Mouse (Mus musculus) midbrain, embryonic 14.5 days (tissue): Measurements from ENCODE around the gene Gm12216. TPM values are rescaled to one million over a fixed set of nuclear protein-coding genes. Genes with fewer than 3 reads are reported as not detected.
A peak's percentile ranks its signal among the peaks of the same experiment; 100 is the strongest.
"Not testable (repeated sequence)": the region's sequence is repeated elsewhere in the genome, so short reads cannot be mapped to it uniquely, and the experiment has no call there.

Experiments
- ATAC-seq: fragments of 200-750 bp; cut with Nextera tagmentation; 2 replicates; pipeline ENCODE4 v1.8.0; 2017; ENCODE audit warnings: moderate number of reproducible peaks, moderate library complexity; ENCODE audit not compliant: low FRiP score, low TSS enrichment
- DNase-seq: peaks from one replicate; pipeline ENCODE4 v3.0.0-alpha.2; 2015
- H3K27ac ChIP-seq: fragments of 300-500 bp; sonication (generic); replicated peaks from 2 replicates; pipeline ENCODE4 v1.5.1; 2014; ENCODE audit warnings: mild to moderate bottlenecking, low read depth, low read length, moderate library complexity
- H3K27me3 ChIP-seq: fragments of 300-500 bp; sonication (generic); 2 replicates; pipeline ENCODE4 v1.6.1; 2014; ENCODE audit warnings: low read length, control low read depth, mixed read lengths; ENCODE audit not compliant: control insufficient read depth, insufficient read depth
- H3K36me3 ChIP-seq: fragments of 300-500 bp; sonication (generic); 2 replicates; pipeline ENCODE4 v1.6.1; 2014; ENCODE audit warnings: low read length, control low read depth; ENCODE audit not compliant: control insufficient read depth, insufficient read depth
- H3K4me1 ChIP-seq: fragments of 300-500 bp; sonication (generic); 2 replicates; pipeline ENCODE4 v1.6.1; 2014; ENCODE audit warnings: mild to moderate bottlenecking, antibody characterized with exemption, low read length, control low read depth; ENCODE audit not compliant: control insufficient read depth, insufficient read depth
- H3K4me2 ChIP-seq: fragments of 300-500 bp; sonication (generic); 2 replicates; pipeline ENCODE4 v1.6.1; 2014; ENCODE audit warnings: mild to moderate bottlenecking, low read length, moderate library complexity
- H3K4me3 ChIP-seq: fragments of 300-500 bp; sonication (generic); replicated peaks from 2 replicates; pipeline ENCODE4 v1.5.1; 2014; ENCODE audit warnings: low read depth, low read length
- H3K9ac ChIP-seq: fragments of 300-500 bp; sonication (generic); replicated peaks from 2 replicates; pipeline ENCODE4 v1.6.1; 2014; ENCODE audit warnings: mild to moderate bottlenecking, low read length, moderate library complexity
- H3K9me3 ChIP-seq: fragments of 300-500 bp; sonication (generic); 2 replicates; pipeline ENCODE4 v1.6.1; 2016; ENCODE audit warnings: low read length, control low read depth, mixed read lengths; ENCODE audit not compliant: control insufficient read depth
- WGBS: fragments of 180-500 bp; shearing (Covaris S2); extraction: QIAGEN DNeasy Blood & Tissue Kit; methylation state at CpG from one replicate; pipeline ENCODE4 v1.1.7; 2014; 5-methylcytosine and 5-hydroxymethylcytosine counted together
- polyA plus RNA-seq: library from polyadenylated mRNA; unstranded; fragments of >200 nt; fragmentation: Nextera tagmentation; extraction: Ambion mirVana; gene quantifications from 2 replicates; pipeline ENCODE4 v1.2.1, GENCODE M21; 2014

Gene Gm12216
- polyA plus RNA-seq, 1 experiment from 2014 or later, result 0.57 TPM

- Histone ChIP-seq H3K27me3 (peaks cover 41% of the 10 kb centered on the region), H3K4me2 (peak overlapping the region; percentile 20; the same call in 1 of the 2 replicates), H3K4me3 (no peak overlapping the region), H3K27ac (no peak overlapping the region), H3K4me1 (peaks cover 25% of the 10 kb centered on the region), H3K9ac (no peak overlapping the region), H3K9me3 (no peaks in the 10 kb centered on the region), H3K36me3 (no peaks in the 10 kb centered on the region)
- DNase-seq (no peak), ATAC-seq (no peak)
- 6% methylated on average over 22 of the region's 22 CpGs for WGBS
Observed at GRCm38 (mm10) chr11:53759545-53760406, 99.3 kb downstream of the Gm12216 start.

GRCm38 (mm10) chr11:53758791-53759351 lies 100.2 kb downstream of the Gm12216 start:
- 41% methylated on average over 6 of the region's 6 CpGs for WGBS
- Histone ChIP-seq H3K27me3 (peaks cover 41% of the 10 kb centered on the region), H3K4me1 (peaks cover 24% of the 10 kb centered on the region), H3K27ac (no peak overlapping the region), H3K9me3 (no peaks in the 10 kb centered on the region), H3K9ac (no peak overlapping the region), H3K36me3 (no peaks in the 10 kb centered on the region), H3K4me2 (no peak overlapping the region), H3K4me3 (no peak overlapping the region)
- DNase-seq, result no peak
- no peak for ATAC-seq

- not testable (repeated sequence) for H3K9me3 ChIP-seq, H3K36me3 ChIP-seq, DNase-seq, H3K4me3 ChIP-seq, H3K27ac ChIP-seq, H3K9ac ChIP-seq, H3K4me2 ChIP-seq, ATAC-seq
- H3K27me3 ChIP-seq, result peaks cover 34% of the 10 kb centered on the region
- H3K4me1 ChIP-seq, result peaks cover 15% of the 10 kb centered on the region; the same call in 1 of the 2 replicates
- WGBS, result 88% methylated on average over 8 of the region's 9 CpGs
Observed at GRCm38 (mm10) chr11:53758033-53758432, 101.0 kb downstream of the Gm12216 start.

- 94% methylated on average over 4 of the region's 4 CpGs for WGBS
- no peak overlapping the region for H3K9ac ChIP-seq
- H3K9me3 ChIP-seq, result no peaks in the 10 kb centered on the region
- DNase-seq (no peak), ATAC-seq (no peak)
- no peak overlapping the region for H3K4me2 ChIP-seq
- H3K27me3 ChIP-seq, result peaks cover 30% of the 10 kb centered on the region
- H3K4me1 ChIP-seq, result peaks cover 12% of the 10 kb centered on the region; the same call in 1 of the 2 replicates
- H3K36me3 ChIP-seq, result no peaks in the 10 kb centered on the region
- no peak overlapping the region for H3K27ac ChIP-seq
- H3K4me3 ChIP-seq, result no peak overlapping the region
Observed at GRCm38 (mm10) chr11:53757612-53758011, 101.4 kb downstream of the Gm12216 start.

GRCm38 (mm10) chr11:53755011-53755595 lies 104.0 kb downstream of the Gm12216 start:
- no peaks in the 10 kb centered on the region for H3K9me3 ChIP-seq
- H3K4me3 ChIP-seq, result no peak overlapping the region
- no peak for DNase-seq
- H3K4me2 ChIP-seq, result no peak overlapping the region
- H3K36me3 ChIP-seq, result no peaks in the 10 kb centered on the region
- peaks cover 8% of the 10 kb centered on the region; the same call in 1 of the 2 replicates for H3K27me3 ChIP-seq
- ATAC-seq, result no peak
- no peak overlapping the region for H3K9ac ChIP-seq
- peaks cover 10% of the 10 kb centered on the region; the same call in 1 of the 2 replicates for H3K4me1 ChIP-seq
- 78% methylated on average over 12 of the region's 12 CpGs for WGBS
- no peak overlapping the region for H3K27ac ChIP-seq

- Histone ChIP-seq H3K9ac (no peak overlapping the region), H3K4me1 (no peaks in the 10 kb centered on the region), H3K4me2 (no peak overlapping the region), H3K27me3 (no peaks in the 10 kb centered on the region), H3K4me3 (no peak overlapping the region), H3K27ac (no peak overlapping the region), H3K36me3 (no peaks in the 10 kb centered on the region), H3K9me3 (no peaks in the 10 kb centered on the region)
- WGBS, result 41% methylated on average over 5 of the region's 5 CpGs
- DNase-seq (no peak), ATAC-seq (no peak)
Observed at GRCm38 (mm10) chr11:53749716-53750352, 109.2 kb downstream of the Gm12216 start.

- Histone ChIP-seq H3K27me3 (no peaks in the 10 kb centered on the region), H3K4me1 (no peaks in the 10 kb centered on the region), H3K36me3 (no peaks in the 10 kb centered on the region), H3K9me3 (no peaks in the 10 kb centered on the region), H3K4me2 (no peak overlapping the region), H3K27ac (no peak overlapping the region), H3K4me3 (no peak overlapping the region), H3K9ac (no peak overlapping the region)
- DNase-seq (no peak), ATAC-seq (no peak)
- WGBS, result 69% methylated on average over 4 of the region's 4 CpGs
Observed at GRCm38 (mm10) chr11:53749306-53749705, 109.8 kb downstream of the Gm12216 start.

- no peaks in the 10 kb centered on the region for H3K9me3 ChIP-seq
- no peaks in the 10 kb centered on the region for H3K36me3 ChIP-seq
- DNase-seq, result no peak
- WGBS, result 96% methylated on average over 6 of the region's 6 CpGs
- no peak for ATAC-seq
- H3K27ac ChIP-seq, result no peak overlapping the region
- H3K4me3 ChIP-seq, result no peak overlapping the region
- H3K27me3 ChIP-seq, result no peaks in the 10 kb centered on the region
- no peak overlapping the region for H3K9ac ChIP-seq
- no peak overlapping the region for H3K4me2 ChIP-seq
- no peaks in the 10 kb centered on the region for H3K4me1 ChIP-seq
Observed at GRCm38 (mm10) chr11:53748614-53749013, 110.4 kb downstream of the Gm12216 start.
